Mouse (Mus musculus): Measurements from ENCODE around the gene Dst.

Gene Dst

DNA sequence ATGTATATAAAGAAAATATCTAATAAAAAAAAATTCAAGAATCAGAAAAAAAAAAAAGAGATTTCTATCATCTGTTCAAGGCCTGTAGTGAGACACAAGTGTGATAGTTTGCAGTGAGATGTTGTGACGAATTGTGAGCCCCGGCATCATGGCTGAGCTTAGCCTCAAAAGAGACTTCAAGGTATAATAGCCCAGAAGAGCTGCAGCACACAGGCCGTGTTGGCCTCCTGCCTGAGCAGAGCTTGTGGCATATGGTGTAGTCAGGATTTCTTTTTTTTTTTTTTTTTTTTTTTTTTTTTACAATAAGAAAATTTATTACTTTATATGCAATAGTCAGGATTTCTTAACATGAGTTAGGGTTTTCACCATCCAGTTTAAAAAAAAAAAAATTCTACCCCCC is 191.4 kb downstream of the Dst start:
- no peak for DNase-seq (ENCODE audit: low read depth, low spot score)

DNA sequence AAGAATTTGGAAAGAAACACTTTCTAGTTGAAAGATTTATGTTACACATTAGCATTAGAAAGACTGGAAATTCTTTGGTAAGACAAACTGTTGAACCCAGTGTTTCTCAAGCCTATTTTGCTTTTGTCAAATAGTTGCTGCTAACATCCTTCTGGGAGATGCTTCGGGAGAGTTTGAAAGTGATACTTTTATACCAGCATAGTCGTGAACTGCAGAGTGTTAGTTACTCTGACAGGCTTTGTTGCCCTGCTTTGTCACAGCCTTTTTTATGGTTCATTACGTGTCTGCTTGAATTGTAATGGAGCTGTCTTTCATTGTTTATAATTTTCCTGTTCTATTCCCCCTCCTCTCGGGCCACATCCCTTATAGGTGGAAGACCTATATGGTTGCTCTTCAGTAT is 192.4 kb downstream of the Dst start:
- DNase-seq (ENCODE audit: low read depth, low spot score) = peak; percentile 55

GRCm38 (mm10) chr1:34102604-34103003 is 194.6 kb downstream of the Dst start:
- peak; percentile 70 for DNase-seq (ENCODE audit: low read depth, low spot score)

DNA sequence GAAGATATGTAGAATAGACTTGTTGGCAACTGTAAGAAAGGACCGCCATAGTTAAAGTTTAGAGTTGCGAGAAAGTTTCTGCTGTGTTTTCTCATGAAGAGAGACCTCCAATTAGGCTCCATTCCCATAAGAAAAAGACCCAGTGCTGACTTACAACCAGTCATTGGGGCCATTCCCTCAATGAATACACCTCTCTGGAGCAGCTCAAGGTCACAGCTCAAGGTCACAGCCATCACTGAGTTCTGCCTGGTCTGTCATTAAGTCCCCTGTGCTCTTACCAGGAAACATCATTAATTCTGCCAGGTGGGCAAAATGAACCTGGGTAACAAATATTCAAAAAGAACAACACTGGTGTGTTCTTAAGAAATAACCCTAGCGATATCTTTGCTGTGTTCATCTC is 195.2 kb downstream of the Dst start:
- peak; percentile 93 for DNase-seq (ENCODE audit: low read depth, low spot score)

DNA sequence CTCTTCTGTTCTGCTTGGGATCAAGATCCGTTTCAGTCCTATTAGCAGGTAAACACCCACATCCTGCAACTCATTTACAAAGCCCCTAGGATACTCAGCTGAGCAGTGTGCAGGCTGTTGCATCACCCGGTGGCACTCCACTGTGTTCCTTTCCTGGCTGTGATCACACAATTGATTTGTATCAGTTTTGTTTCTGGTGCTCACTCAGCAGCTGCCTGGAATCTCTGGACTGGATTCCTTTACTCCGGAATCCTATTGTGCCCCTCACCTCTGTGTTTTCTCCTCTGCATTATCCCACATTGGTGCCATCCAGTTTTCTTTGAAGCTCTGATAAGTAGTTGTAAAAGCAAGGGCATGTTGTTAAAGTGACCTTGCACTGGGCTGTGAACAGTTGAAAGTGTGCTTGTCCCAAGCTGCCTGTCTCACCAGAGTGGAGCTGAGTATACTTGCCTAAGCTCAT is 195.7 kb downstream of the Dst start:
- DNase-seq (ENCODE audit: low read depth, low spot score) = peak; percentile 94

DNA sequence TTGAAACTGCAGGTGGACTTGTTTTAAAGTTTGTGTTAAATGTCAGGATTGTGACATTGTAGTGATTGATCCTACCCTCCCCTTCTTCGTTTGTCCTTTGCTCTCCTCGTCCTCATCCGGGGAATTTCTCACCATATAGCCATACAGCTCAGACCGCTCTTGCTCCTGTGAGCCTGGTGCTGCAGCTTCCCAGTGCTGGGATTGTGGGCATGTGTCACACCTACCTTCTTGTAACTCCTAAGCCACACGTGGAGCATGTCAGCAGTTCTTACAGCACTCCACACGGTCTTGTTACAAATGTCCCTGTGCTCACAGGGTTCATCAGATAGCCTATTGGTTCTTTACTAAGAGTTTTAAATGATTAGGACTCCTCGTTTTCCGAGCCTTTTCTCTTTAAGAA is 196.8 kb downstream of the Dst start:
- peak; percentile 37 for DNase-seq (ENCODE audit: low read depth, low spot score)

GRCm38 (mm10) chr1:34106606-34107005 is 198.6 kb downstream of the Dst start:
- DNase-seq (ENCODE audit: low read depth, low spot score) = no peak

GRCm38 (mm10) chr1:34107076-34107475 is 199.1 kb downstream of the Dst start:
- DNase-seq (ENCODE audit: low read depth, low spot score) = peak; percentile 85

GRCm38 (mm10) chr1:34109599-34110210 is 201.7 kb downstream of the Dst start:
- peak; percentile 27 for DNase-seq (ENCODE audit: low read depth, low spot score)

DNA sequence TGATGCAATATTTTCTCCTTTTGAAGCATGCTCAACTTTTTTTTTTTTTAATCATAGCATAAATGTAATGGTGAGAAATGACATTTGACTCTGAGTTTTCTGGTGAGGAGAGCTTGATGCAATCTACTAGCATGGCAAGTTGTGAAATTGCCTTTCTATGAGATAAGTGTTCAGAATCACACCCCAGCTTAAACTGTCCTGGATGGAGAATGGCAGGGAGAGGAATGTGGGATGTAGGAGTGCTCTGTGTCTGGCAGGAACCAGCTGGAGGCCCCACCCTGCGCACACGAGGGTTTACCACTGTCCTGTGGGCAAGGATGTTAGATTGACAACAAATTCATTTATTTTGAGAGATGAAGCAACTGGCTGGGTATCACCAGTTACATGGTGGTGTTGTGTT is 202.8 kb downstream of the Dst start:
- peak; percentile 28 for DNase-seq (ENCODE audit: low read depth, low spot score)

GRCm38 (mm10) chr1:34111954-34112353 is 203.9 kb downstream of the Dst start:
- no peak for DNase-seq (ENCODE audit: low read depth, low spot score)

DNA sequence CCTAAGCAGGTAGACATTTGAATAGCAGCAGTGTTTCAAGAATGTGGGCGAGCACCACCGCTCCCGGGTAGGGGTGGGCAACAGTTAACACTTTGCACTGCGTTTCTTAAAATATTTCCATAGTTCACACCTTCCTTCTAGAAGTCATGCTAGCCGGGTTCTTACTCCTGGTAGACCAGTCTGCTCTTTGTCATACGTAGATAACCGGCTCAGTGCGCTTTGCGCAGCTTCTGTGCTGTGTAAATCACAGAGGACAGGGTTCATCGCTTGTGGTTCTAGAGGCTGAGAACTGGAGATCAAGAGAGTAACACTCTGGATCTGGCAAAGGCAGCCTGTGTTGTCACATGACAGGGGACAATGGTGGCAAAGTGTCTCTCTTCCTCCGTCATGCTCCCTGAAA is 208.4 kb downstream of the Dst start:
- peak; percentile 74 for DNase-seq (ENCODE audit: low read depth, low spot score)

GRCm38 (mm10) chr1:34117056-34117455 is 209.0 kb downstream of the Dst start:
- DNase-seq (ENCODE audit: low read depth, low spot score) = no peak

GRCm38 (mm10) chr1:34117709-34118108 is 209.7 kb downstream of the Dst start:
- no peak for DNase-seq (ENCODE audit: low read depth, low spot score)

DNA sequence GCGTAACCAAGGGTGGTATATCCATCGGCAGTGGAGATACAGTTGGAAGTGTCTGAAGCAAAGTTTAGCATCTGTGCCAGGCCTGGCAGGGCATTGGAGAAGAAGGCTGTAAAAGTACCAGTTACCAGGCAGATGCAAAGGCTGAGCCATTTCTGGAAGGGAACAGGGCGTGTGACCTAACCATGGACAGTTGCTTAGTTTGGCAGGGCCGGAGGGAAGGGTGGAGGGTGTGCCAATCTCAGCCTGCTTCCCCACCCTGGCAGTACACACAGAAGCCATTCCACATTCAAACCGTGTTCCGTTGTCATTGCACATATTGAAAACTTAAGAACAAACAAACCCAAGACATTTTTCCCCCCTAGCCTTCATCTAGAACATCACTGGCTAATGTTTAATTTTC is 212.0 kb downstream of the Dst start:
- DNase-seq (ENCODE audit: low read depth, low spot score) = no peak

GRCm38 (mm10) chr1:34120602-34121001 is 212.6 kb downstream of the Dst start:
- DNase-seq (ENCODE audit: low read depth, low spot score) = no peak

DNA sequence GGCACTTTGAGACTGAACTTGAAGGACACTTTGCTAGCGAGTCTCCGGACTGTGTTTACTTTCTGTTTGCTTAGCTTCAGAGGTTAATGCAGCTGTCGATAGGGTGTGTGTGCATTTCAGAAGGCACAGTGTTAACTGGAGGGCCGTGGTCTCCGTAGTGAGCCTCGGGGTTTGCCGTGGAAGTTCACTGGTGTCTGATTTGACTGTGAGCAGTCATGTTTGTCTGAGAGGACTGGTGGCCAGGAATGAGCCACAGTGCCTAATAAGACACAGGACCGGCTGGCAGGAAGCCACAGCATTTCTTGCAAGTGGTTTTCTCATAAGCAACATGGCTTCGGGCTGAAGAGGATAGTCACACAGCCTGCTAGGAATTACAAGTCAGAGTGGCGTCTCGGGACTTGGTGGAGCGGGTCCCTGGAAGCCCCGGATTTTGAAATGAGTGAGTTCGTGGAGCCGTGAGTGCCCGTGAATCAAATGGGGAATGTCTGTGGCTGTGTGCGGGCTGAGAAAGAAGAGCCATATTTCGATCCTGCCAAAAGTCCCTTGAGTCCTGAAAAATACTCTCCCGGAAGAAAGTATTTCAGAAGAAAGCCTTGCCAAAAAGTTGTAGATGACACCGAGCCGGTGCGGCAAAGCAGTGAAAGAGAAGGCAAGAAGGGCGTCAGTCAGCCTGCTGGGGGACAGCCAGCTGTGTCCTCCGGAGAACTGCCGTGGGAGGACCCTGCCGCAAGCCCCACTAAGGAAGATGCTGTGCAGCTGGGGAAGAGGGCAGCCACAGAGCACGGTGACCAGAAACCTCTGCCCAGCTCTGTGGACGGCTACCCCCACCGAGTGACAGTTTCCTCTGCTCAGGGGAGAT is 213.4 kb downstream of the Dst start:
- no peak for DNase-seq (ENCODE audit: low read depth, low spot score)

DNA sequence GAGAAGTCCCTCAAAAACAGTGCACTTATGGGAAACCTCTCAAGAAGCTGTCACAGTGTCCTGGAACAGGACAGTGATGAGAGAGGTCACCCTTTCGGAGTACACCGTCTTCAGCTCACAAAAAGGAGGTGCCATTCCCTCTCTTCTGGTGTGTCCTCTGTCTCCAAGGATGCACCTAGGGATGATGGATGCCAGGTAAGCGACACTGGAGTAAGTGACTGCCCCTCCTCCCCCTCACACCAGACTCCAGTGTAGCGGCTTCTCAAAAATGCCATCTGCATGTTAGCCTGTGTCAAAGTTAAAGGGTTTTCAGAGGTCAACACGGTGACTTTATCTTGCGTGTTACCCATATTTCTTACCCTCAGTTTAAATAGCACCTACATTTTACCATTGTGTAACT is 214.2 kb downstream of the Dst start:
- no peak for DNase-seq (ENCODE audit: low read depth, low spot score)

- DNase-seq (ENCODE audit: low read depth, low spot score) = no peak
Measured at GRCm38 (mm10) chr1:34122905-34123304, 214.9 kb downstream of the Dst start.

GRCm38 (mm10) chr1:34123334-34123733 is 215.3 kb downstream of the Dst start:
- no peak for DNase-seq (ENCODE audit: low read depth, low spot score)

DNA sequence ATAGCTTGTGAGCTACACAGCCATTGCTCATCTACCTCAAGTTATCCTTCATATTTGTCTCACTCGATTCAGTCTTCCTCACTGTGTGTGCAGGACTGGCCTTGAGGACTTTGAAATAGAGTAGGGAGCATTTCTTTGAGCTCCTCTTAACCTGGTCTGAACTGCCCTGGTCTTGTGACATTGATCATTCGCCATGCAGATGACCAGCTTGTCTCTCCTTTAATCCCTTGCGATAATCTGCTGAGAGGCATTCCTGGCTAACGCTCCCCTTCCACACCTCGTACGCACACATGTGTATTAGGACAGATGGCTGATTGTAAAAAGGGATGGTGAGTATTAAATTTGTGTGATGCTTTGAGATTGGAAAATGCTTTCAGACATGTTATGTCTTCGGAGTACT is 216.4 kb downstream of the Dst start:
- no peak for DNase-seq (ENCODE audit: low read depth, low spot score)

GRCm38 (mm10) chr1:34125148-34125547 is 217.1 kb downstream of the Dst start:
- DNase-seq (ENCODE audit: low read depth, low spot score) = no peak

All from R1 (cell line).